Mouse (Mus musculus): Measurements from ENCODE around the gene Kbtbd12. TPM values are rescaled to one million over a fixed set of nuclear protein-coding genes. Genes with fewer than 3 reads are reported as not detected.

Gene Kbtbd12
- 1.4 and 5.3 TPM in 2 replicates for polyA plus RNA-seq (2015; fragmentation: Nextera tagmentation; extraction: Ambion mirVana)

DNA sequence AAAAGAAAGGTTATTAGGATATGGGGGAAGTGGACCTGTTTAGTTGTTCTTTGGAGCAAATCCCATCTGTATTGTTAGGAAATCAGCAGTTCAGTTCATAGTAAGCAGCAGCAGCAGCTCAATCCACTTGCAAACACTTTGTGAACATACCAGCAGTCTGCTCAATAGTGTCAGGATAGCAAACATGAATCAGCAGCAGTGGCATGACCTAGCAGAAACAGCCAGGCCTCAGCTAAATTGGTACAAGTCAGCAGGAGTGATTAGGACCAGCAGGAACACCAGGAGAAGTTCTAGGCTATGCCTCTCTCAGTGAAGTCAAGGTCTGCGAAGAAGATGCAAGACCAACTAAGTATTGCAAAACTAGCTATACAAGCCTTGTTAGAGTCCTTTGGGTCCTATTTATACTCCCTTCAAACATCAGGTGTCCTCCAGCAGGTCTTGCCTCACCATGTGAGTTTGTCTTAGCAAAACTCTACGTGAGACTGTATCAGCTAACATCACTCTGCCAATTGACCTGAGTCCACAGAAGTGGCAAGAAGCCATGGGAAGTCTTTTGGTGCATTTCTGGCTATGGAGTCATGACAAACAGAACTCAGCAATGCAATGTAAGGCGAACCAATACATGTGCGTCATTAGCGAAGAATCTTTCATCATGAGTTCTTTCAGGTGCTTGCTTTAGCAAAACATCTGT is at the start of gene Kbtbd12:
TSS of gene Kbtbd12 (minus strand) at position 340 of the 691 bp plus-strand sequence.
- Histone ChIP-seq H3K4me1 (no peaks in the 10 kb centered on the region; the same call in 1 of the 2 replicates), H3K4me3 (no peak within 1 kb of the TSS), H3K4me2 (no peak within 1 kb of the TSS), H3K9ac (no peak within 1 kb of the TSS), H3K27ac (no peak within 1 kb of the TSS), H3K9me3 (peaks cover 7% of the 10 kb centered on the region; the same call in 1 of the 2 replicates), H3K27me3 (no peaks in the 10 kb centered on the region), H3K36me3 (no peaks in the 10 kb centered on the region)
- ATAC-seq (ENCODE audit: insufficient number of reproducible peaks, low FRiP score, low TSS enrichment, low read depth), result no peak
- 96% methylated on average over 5 of the region's 5 CpGs for WGBS

- H3K27ac ChIP-seq, result no peak overlapping the region
- no peak for ATAC-seq (ENCODE audit: insufficient number of reproducible peaks, low FRiP score, low TSS enrichment, low read depth)
- H3K9ac ChIP-seq, result no peak overlapping the region
- H3K4me2 ChIP-seq, result no peak overlapping the region
- H3K4me1 ChIP-seq, result no peaks in the 10 kb centered on the region
- 53% methylated on average over 7 of the region's 7 CpGs for WGBS
- no peak overlapping the region for H3K4me3 ChIP-seq
- no peaks in the 10 kb centered on the region for H3K27me3 ChIP-seq
- no peaks in the 10 kb centered on the region for H3K9me3 ChIP-seq
- no peaks in the 10 kb centered on the region for H3K36me3 ChIP-seq
Observed at GRCm38 (mm10) chr6:88683380-88684053, 45.8 kb upstream of the Kbtbd12 start.

- Histone ChIP-seq H3K4me2 (no peak overlapping the region), H3K4me3 (no peak overlapping the region), H3K4me1 (no peaks in the 10 kb centered on the region), H3K27ac (no peak overlapping the region), H3K36me3 (no peaks in the 10 kb centered on the region), H3K9me3 (no peaks in the 10 kb centered on the region), H3K9ac (no peak overlapping the region), H3K27me3 (no peaks in the 10 kb centered on the region)
- 78% methylated on average over 3 of the region's 3 CpGs for WGBS
- no peak for ATAC-seq (ENCODE audit: insufficient number of reproducible peaks, low FRiP score, low TSS enrichment, low read depth)
Observed at GRCm38 (mm10) chr6:88681026-88681425, 43.3 kb upstream of the Kbtbd12 start.

DNA sequence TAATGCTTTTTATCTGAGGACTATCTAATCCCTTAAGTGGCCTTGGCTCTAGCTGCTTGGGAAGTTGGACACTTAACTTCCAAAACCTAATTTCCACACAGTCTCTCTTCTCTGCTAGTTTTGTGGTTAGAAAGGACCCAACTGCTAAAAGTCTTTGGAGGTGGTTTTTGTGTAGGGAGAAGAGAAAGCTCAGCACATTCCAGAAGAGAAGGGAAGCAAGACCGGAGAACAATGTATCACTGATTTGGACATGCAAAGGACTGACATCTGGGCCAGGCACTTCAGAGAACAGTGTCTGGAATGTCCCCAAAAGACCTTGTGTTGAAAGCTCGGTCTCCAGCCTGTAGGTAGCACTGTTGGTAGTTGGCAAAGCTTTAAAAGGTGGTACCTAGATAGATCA is 40.0 kb upstream of the Kbtbd12 start:
- Histone ChIP-seq H3K4me1 (no peaks in the 10 kb centered on the region), H3K36me3 (no peaks in the 10 kb centered on the region), H3K27ac (no peak overlapping the region), H3K9ac (no peak overlapping the region), H3K9me3 (no peaks in the 10 kb centered on the region), H3K27me3 (no peaks in the 10 kb centered on the region), H3K4me2 (no peak overlapping the region), H3K4me3 (no peak overlapping the region)
- ATAC-seq (ENCODE audit: insufficient number of reproducible peaks, low FRiP score, low TSS enrichment, low read depth), result no peak
- WGBS, result 64% methylated on average over 2 of the region's 2 CpGs

DNA sequence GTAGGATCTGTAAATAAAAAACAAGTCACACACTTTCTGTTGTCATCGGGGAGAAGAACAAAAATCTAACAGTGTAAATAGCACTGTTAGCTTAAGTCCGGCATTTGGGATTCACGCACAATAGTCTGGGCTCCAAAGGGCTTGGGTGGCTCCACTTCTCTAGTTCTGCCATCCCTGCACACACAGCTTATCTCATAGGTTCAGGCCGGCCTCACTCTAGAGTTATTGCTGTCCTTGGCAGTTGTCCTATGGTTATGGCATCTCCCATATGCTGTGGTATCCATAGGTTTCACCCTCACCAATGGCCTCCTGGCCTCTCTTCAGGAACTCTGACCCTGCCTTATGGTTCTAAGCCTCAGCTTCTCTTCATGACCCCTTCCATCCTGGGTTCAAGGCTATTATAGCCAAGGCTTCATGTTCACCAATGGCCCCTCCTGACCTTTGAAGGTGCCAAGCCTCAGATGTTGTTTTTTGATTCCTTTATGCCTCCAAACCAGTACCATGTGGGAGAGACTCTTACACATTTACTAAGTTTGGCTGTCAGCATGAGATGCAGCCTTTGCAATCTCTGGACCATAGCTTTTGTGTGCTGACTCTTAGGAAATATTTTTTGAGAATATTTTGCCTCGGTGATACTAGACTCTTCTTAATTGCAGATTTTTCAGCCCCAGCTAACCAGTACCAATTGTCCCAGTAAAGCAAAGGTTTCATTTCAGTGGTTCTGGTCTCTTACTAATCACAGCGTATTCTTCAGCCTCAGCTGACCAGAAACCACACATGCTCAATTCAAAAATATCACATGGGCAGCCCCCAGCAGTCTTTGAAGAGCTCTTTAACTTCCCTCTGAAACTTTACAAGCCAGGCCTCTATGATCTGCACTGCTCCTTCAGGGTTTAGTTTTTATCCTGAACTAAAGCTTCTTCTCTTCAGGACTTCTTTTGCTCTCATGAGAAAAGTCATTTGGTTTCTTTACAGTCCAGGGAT is 39.3 kb upstream of the Kbtbd12 start:
- Histone ChIP-seq H3K4me3 (no peak overlapping the region), H3K4me2 (no peak overlapping the region), H3K27ac (no peak overlapping the region), H3K9ac (no peak overlapping the region), H3K27me3 (no peaks in the 10 kb centered on the region), H3K9me3 (no peaks in the 10 kb centered on the region), H3K36me3 (no peaks in the 10 kb centered on the region), H3K4me1 (no peaks in the 10 kb centered on the region)
- no peak for ATAC-seq (ENCODE audit: insufficient number of reproducible peaks, low FRiP score, low TSS enrichment, low read depth)
- WGBS, result 85% methylated on average over 6 of the region's 6 CpGs

DNA sequence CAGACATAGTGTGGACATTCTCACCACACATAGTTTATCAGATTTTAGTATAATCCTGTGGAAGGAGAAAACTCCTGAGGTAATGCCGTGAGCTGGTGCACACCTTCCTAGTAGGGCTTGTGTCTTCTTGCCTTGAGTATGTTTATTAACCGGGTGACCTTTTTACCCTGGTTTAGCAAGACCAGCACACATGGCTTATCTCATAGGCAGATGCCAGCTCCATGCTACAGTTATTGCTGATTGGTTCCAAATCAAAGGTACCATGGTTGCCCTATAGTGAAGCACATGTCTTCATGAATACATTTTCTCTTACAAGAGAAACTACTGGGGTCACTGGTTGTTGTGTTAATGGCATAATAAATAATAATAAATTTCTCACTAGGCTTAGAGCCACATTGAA is 38.1 kb upstream of the Kbtbd12 start:
- no peaks in the 10 kb centered on the region for H3K36me3 ChIP-seq
- ATAC-seq (ENCODE audit: insufficient number of reproducible peaks, low FRiP score, low TSS enrichment, low read depth), result no peak
- H3K27ac ChIP-seq, result no peak overlapping the region
- no peak overlapping the region for H3K9ac ChIP-seq
- H3K4me3 ChIP-seq, result no peak overlapping the region
- H3K4me1 ChIP-seq, result no peaks in the 10 kb centered on the region
- no peak overlapping the region for H3K4me2 ChIP-seq
- H3K9me3 ChIP-seq, result no peaks in the 10 kb centered on the region
- no peaks in the 10 kb centered on the region for H3K27me3 ChIP-seq
- whole genome bisulfite sequencing, result 77% methylated on average over 2 of the region's 2 CpGs

- Histone ChIP-seq H3K9ac (no peak overlapping the region), H3K4me2 (no peak overlapping the region), H3K9me3 (no peaks in the 10 kb centered on the region), H3K36me3 (no peaks in the 10 kb centered on the region), H3K4me1 (no peaks in the 10 kb centered on the region), H3K27me3 (no peaks in the 10 kb centered on the region), H3K27ac (no peak overlapping the region), H3K4me3 (no peak overlapping the region)
- ATAC-seq (ENCODE audit: insufficient number of reproducible peaks, low FRiP score, low TSS enrichment, low read depth), result no peak
- 84% methylated on average over 3 of the region's 3 CpGs for WGBS
Observed at GRCm38 (mm10) chr6:88662284-88662683, 24.5 kb upstream of the Kbtbd12 start.

DNA sequence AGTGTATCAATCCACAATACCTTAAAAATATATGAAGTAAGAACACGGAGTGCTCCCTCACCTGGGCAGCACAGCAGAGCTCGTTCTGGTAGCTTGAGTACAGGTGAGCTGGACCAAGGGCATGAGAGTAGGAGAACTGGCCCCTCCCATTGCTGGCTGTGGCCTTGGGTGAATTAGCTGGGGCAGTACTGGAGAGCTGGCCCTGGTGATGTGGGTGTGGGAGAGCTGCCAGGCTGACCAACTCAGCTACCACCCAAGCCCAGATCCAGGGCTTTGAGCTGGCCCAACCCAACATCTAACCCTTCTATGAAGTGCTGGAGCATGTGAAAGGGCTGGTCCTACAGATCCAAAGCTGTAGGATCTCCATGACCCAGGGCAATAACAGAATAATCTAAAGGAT is 23.9 kb upstream of the Kbtbd12 start:
- H3K4me1 ChIP-seq, result no peaks in the 10 kb centered on the region
- ATAC-seq (ENCODE audit: insufficient number of reproducible peaks, low FRiP score, low TSS enrichment, low read depth), result no peak
- H3K36me3 ChIP-seq, result no peaks in the 10 kb centered on the region
- no peak overlapping the region for H3K4me2 ChIP-seq
- H3K4me3 ChIP-seq, result no peak overlapping the region
- no peaks in the 10 kb centered on the region for H3K27me3 ChIP-seq
- H3K9me3 ChIP-seq, result no peaks in the 10 kb centered on the region
- H3K27ac ChIP-seq, result no peak overlapping the region
- 83% methylated on average over 2 of the region's 2 CpGs for WGBS
- H3K9ac ChIP-seq, result no peak overlapping the region

DNA sequence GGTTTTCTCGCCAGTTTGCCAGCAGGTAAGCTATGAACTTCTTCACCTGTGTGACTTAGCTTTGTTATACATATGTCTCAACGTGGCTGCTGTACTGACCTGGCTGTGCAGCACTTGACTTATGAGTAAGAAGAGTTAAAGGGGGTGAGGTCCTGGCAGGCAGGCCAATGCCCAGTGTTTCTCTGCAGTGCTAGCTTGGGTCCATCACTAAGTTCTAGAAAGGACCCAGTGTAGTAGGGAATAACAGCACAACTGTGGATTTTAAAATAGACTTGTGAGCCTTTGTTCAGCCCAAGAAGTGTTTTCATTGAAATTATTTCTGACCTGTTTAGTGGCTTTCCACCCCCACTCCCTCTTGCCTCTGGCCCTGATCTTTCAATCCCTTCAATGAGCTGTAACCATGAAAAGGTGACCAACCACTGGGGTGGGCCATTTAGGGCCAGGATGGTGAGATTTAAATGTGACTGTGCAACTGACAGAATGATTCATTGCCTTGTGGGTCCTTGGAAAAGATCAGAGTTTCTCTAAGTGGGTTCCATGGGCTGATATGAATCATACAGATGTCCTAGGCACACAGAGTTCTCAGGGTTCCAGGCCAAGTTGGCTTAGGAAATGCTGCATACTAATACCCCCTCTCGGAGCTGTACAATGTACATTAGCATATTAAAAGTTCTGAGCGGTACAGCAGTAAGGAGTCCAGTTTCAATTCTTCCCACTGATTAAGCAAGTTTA is 10.0 kb upstream of the Kbtbd12 start:
- ATAC-seq (ENCODE audit: insufficient number of reproducible peaks, low FRiP score, low TSS enrichment, low read depth), result no peak
- no peak overlapping the region for H3K9ac ChIP-seq
- WGBS, result 62% methylated on average over 4 of the region's 4 CpGs
- no peaks in the 10 kb centered on the region for H3K9me3 ChIP-seq
- no peak overlapping the region for H3K4me2 ChIP-seq
- no peak overlapping the region for H3K27ac ChIP-seq
- no peaks in the 10 kb centered on the region for H3K27me3 ChIP-seq
- H3K4me1 ChIP-seq, result no peaks in the 10 kb centered on the region
- H3K36me3 ChIP-seq, result no peaks in the 10 kb centered on the region
- no peak overlapping the region for H3K4me3 ChIP-seq

- Histone ChIP-seq H3K4me3 (no peak overlapping the region), H3K4me1 (no peaks in the 10 kb centered on the region), H3K9ac (no peak overlapping the region), H3K36me3 (no peaks in the 10 kb centered on the region), H3K4me2 (no peak overlapping the region), H3K9me3 (no peaks in the 10 kb centered on the region), H3K27ac (no peak overlapping the region), H3K27me3 (no peaks in the 10 kb centered on the region)
- ATAC-seq (ENCODE audit: insufficient number of reproducible peaks, low FRiP score, low TSS enrichment, low read depth), result no peak
- 77% methylated on average over 4 of the region's 4 CpGs for WGBS
Observed at GRCm38 (mm10) chr6:88644786-88645185, 7.0 kb upstream of the Kbtbd12 start.

DNA sequence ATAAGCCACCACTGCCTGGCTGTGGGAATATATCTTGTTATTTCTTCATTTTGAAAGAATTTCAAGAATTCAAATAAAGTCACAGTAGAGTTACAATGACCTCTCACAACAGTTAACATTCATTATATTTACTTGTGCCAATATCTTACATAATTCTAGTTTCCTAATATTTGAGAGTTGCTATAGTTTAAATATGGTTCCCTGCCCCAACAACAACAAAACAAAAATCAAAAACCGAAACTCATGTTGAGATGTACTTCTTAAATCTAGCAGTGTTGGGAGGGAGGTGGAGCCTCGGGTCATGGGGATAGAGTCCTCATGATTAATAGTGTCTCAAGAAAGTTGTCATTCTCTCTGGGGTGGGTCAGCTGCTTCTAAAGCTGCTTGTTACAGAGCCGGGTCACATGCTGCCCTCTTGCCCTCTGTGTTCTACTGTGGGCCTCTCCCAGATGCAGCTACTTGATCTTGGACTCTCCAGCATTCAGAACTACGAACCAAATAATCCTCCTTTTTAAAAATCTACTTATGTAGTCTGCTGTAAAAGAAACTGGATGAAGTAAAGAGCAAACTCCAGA is 3.7 kb upstream of the Kbtbd12 start:
- no peaks in the 10 kb centered on the region for H3K36me3 ChIP-seq
- no peak overlapping the region for H3K9ac ChIP-seq
- no peak for ATAC-seq (ENCODE audit: insufficient number of reproducible peaks, low FRiP score, low TSS enrichment, low read depth)
- H3K4me1 ChIP-seq, result no peaks in the 10 kb centered on the region; the same call in 1 of the 2 replicates
- 60% methylated on average over 4 of the region's 4 CpGs for WGBS
- H3K9me3 ChIP-seq, result peaks cover 7% of the 10 kb centered on the region; the same call in 1 of the 2 replicates
- H3K4me3 ChIP-seq, result no peak overlapping the region
- no peaks in the 10 kb centered on the region for H3K27me3 ChIP-seq
- no peak overlapping the region for H3K27ac ChIP-seq
- no peak overlapping the region for H3K4me2 ChIP-seq

All from limb, embryonic 15.5 days (tissue).